ENCODE assay signal across 8 mouse cellular contexts in the genomic region with DNA sequence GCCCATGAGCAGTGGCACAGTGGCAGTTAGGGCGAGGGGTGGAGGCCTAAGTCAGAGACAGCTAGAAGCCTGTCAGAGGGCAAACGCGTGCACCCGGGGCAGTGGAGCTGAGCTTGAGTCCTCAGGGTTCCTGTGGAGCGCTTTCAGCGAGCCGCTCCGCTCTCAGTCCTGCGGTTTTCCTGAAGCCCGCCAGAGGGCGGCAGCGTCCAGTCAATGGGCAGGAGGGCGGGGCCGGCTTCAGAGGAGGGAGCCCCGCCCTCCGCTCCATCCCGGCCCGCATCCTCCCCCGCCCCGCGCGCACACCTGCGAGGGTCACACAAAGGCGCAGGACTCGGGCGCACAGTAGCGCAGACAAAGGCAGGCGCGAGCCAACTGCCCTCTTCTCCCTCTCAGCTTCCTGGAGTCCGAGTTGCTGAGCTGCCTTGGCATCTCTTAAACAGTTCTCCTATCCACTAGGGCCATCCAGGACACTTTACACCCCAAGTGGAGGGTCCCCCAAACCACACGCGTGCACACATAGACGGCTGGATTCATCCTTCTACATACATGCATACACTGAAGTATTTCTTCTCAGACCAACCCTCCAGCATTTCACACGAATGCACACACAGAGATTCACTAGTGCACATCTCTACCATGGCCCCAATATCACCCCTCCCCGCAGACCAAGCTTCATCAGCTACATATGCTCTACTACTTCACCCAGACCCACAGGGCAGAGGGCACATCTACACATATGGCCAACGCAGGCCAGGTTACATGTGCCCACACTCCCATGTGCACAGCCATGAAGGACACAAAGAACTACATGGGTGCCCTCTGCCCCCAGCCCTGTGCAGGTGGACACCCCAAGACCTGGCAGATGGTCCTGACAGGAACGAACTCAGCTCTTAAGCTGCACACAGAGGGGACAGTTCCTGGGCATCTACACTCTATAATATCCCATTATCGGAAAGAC. TPM values are rescaled to one million over a fixed set of nuclear protein-coding genes. Genes with fewer than 3 reads are reported as not detected.
A peak's percentile ranks its signal among the peaks of the same experiment; 100 is the strongest.
DNase-seq lines count a peak whose midpoint lies in the region; ATAC-seq and TF ChIP-seq lines count a peak whose summit lies in the region.

No protein-coding gene starts in this region.

- H3K4me1 ChIP-seq in E14TG2a.4 (replicated peaks; ENCODE audit: low read depth, low read length), result peaks cover 31% of the 10 kb centered on the region
- peaks cover 25% of the 10 kb centered on the region for H3K4me1 ChIP-seq in forebrain, embryonic 12.5 days
- H3K4me1 ChIP-seq in liver, postnatal 0 days (ENCODE audit: insufficient read depth), result peaks cover 9% of the 10 kb centered on the region; the same call in 1 of the 2 replicates
- H3K4me1 ChIP-seq in neural tube, embryonic 14.5 days (ENCODE audit: control insufficient read depth, insufficient read depth, low read length), result peaks cover 10% of the 10 kb centered on the region; the same call in 1 of the 2 replicates
- H3K4me1 ChIP-seq in testis, adult 2 months (ENCODE audit: control insufficient read depth, insufficient read depth, low read length), result peaks cover 16% of the 10 kb centered on the region

- peak overlapping the region; percentile 78 for H3K27ac ChIP-seq in forebrain, embryonic 12.5 days
- no peak overlapping the region for H3K27ac ChIP-seq in liver, postnatal 0 days (ENCODE audit: low read depth)
- peak overlapping the region; percentile 72 for H3K27ac ChIP-seq in neural tube, embryonic 14.5 days (ENCODE audit: low read depth, low read length)
- H3K27ac ChIP-seq in testis, adult 2 months (ENCODE audit: control insufficient read depth, insufficient read depth, low read depth, low read length), result no peak overlapping the region

- peak overlapping the region; percentile 66 for H3K4me3 ChIP-seq in E14TG2a.4 (replicated peaks; ENCODE audit: low read length)
- peak overlapping the region; percentile 30 for H3K4me3 ChIP-seq in forebrain, embryonic 12.5 days (replicated peaks)
- H3K4me3 ChIP-seq in liver, postnatal 0 days (ENCODE audit: low read depth, low read length), result no peak overlapping the region
- peak overlapping the region; percentile 19; the same call in 1 of the 2 replicates for H3K4me3 ChIP-seq in neural tube, embryonic 14.5 days (ENCODE audit: low read depth, low read length)
- H3K4me3 ChIP-seq in testis, adult 2 months (ENCODE audit: control insufficient read depth, low read depth, low read length), result no peak overlapping the region

- TF ChIP-seq CTCF in E14TG2a.4 (conservative IDR thresholded peaks at IDR 0.05; ENCODE audit: low read length), result peak; percentile 53
- TF ChIP-seq CTCF in liver, postnatal 0 days (IDR thresholded peaks at IDR 0.05; ENCODE audit: low read depth), result peak; percentile 94
- peak; percentile 78 for TF ChIP-seq CTCF in testis, adult 2 months (IDR thresholded peaks at IDR 0.05; ENCODE audit: control insufficient read depth, insufficient read depth, insufficient replicate concordance, low read depth, low read length)

- H3K9me3 ChIP-seq in E14TG2a.4 (ENCODE audit: low read length), result peaks cover 5% of the 10 kb centered on the region
- H3K9me3 ChIP-seq in forebrain, embryonic 12.5 days, result no peaks in the 10 kb centered on the region
- no peaks in the 10 kb centered on the region for H3K9me3 ChIP-seq in liver, postnatal 0 days (ENCODE audit: low read length)
- no peaks in the 10 kb centered on the region for H3K9me3 ChIP-seq in neural tube, embryonic 14.5 days (ENCODE audit: control insufficient read depth, low read length)

- peak; percentile 81 for ATAC-seq in forebrain, embryonic 12.5 days (ENCODE audit: low FRiP score)
- peak; percentile 74 for ATAC-seq in liver, postnatal 0 days
- peak; percentile 73 for ATAC-seq in neural tube, embryonic 14.5 days (ENCODE audit: low read depth)

- DNase-seq in c-Kit-positive CD71-positive TER-119-negative erythroid progenitor cells, embryonic 14.5 days (ENCODE audit: low read depth), result peak; percentile 54
- DNase-seq in heart, postnatal 10 days, result peak; percentile 83 to 88
- peak; percentile 32 for DNase-seq in large intestine, adult 2 months (ENCODE audit: low read depth, low spot score)
- peak; percentile 86 for DNase-seq in liver, postnatal 0 days

- H3K27me3 ChIP-seq in E14TG2a.4 (ENCODE audit: insufficient read depth, low read length), result peaks cover 74% of the 10 kb centered on the region
- peaks cover 62% of the 10 kb centered on the region for H3K27me3 ChIP-seq in forebrain, embryonic 12.5 days
- peaks cover 43% of the 10 kb centered on the region for H3K27me3 ChIP-seq in liver, postnatal 0 days (ENCODE audit: insufficient read depth, low read length)
- no peaks in the 10 kb centered on the region for H3K27me3 ChIP-seq in neural tube, embryonic 14.5 days (ENCODE audit: control insufficient read depth, insufficient read depth, low read length)
- no peaks in the 10 kb centered on the region for H3K27me3 ChIP-seq in testis, adult 2 months (ENCODE audit: control insufficient read depth, insufficient read depth, low read length)

- intact Hi-C loops in heart, postnatal 10 days (cut with DNase I), result loop anchor here (1.0 to 10.0 kb wide), 5 partner anchors 54 to 271 kb away; partner anchors contain the start of genes Gsk3a and Megf8

- peak overlapping the region; percentile 46; the same call in 1 of the 2 replicates for H3K9ac ChIP-seq in forebrain, embryonic 12.5 days
- no peak overlapping the region for H3K9ac ChIP-seq in liver, postnatal 0 days (replicated peaks)
- H3K9ac ChIP-seq in neural tube, embryonic 14.5 days (replicated peaks; ENCODE audit: low read depth, low read length), result peak overlapping the region; percentile 46; the same call in 1 of the 2 replicates

- TF ChIP-seq EP300 in liver, postnatal 0 days (IDR thresholded peaks at IDR 0.05; ENCODE audit: low read depth), result no peak

- peak overlapping the region; percentile 61 for H3K4me2 ChIP-seq in forebrain, embryonic 12.5 days
- peak overlapping the region; percentile 68 for H3K4me2 ChIP-seq in liver, postnatal 0 days (ENCODE audit: low read depth, low read length)
- H3K4me2 ChIP-seq in neural tube, embryonic 14.5 days (ENCODE audit: low read depth, low read length), result peak overlapping the region; percentile 52

- no peaks in the 10 kb centered on the region for H3K36me3 ChIP-seq in E14TG2a.4 (ENCODE audit: insufficient read depth, low read length)
- no peaks in the 10 kb centered on the region; the same call in 1 of the 2 replicates for H3K36me3 ChIP-seq in forebrain, embryonic 12.5 days (replicated peaks)
- no peaks in the 10 kb centered on the region for H3K36me3 ChIP-seq in liver, postnatal 0 days (replicated peaks; ENCODE audit: insufficient read depth, low read length)
- H3K36me3 ChIP-seq in neural tube, embryonic 14.5 days (ENCODE audit: control insufficient read depth, insufficient read depth, low read length), result no peaks in the 10 kb centered on the region
- no peaks in the 10 kb centered on the region for H3K36me3 ChIP-seq in testis, adult 2 months (ENCODE audit: control insufficient read depth, insufficient read depth, low read length)

- 7% methylated on average over 37 of the region's 38 CpGs for WGBS in forebrain, embryonic 12.5 days
- WGBS in large intestine, adult 2 months, result 10% methylated on average over 38 of the region's 38 CpGs
- 8% methylated on average over 33 of the region's 38 CpGs for WGBS in liver, postnatal 0 days (ENCODE audit: insufficient replicate concordance)
- 6% methylated on average over 38 of the region's 38 CpGs for WGBS in neural tube, embryonic 14.5 days

- TF ChIP-seq POLR2A in testis, adult 2 months (IDR thresholded peaks at IDR 0.05; ENCODE audit: control insufficient read depth, low read depth, low read length), result 0 out of 2 replicates have a peak, but pooled peaks have one; percentile 7

RNA-seq across cellular contexts. Expression of gene Pou2f2, which starts 46.2 kb away (rescaled TPM):
- polyA plus RNA-seq in forebrain, embryonic 12.5 days (2016; fragmentation: Nextera tagmentation; extraction: Ambion mirVana), result 22.3 and 28.6 TPM in 2 replicates
- total RNA-seq in heart, postnatal 10 days (2021), result under 1 TPM; 0.19 to 0.50 TPM
- 2.6 and 3.9 TPM in 2 replicates for polyA plus RNA-seq in large intestine, adult 2 months (2012; rRNA removed)
- 2.0 and 2.9 TPM in 2 replicates for polyA plus RNA-seq in liver, postnatal 0 days (2015; fragmentation: Nextera tagmentation; extraction: Ambion mirVana)
- polyA plus RNA-seq in neural tube, embryonic 14.5 days (2014; fragmentation: Nextera tagmentation; extraction: Ambion mirVana), result 27.5 and 33.6 TPM in 2 replicates
- polyA plus RNA-seq in testis, adult 2 months (2012; rRNA removed), result 8.3 TPM in 2 replicates

Comparison
In these comparisons a context has a peak if more than half of its experiments do, and no peak if none do; other contexts are left out.
1. H3K4me3 ChIP-seq: peak in E14TG2a.4 (single experiment), forebrain, embryonic 12.5 days (single experiment) and neural tube, embryonic 14.5 days (single experiment); none in liver, postnatal 0 days (single experiment) and testis, adult 2 months (single experiment).
2. DNase-seq: peak in every context shown above with its lines; median percentile 86 in liver, postnatal 0 days; 86 in heart, postnatal 10 days; 54 in c-Kit-positive CD71-positive TER-119-negative erythroid progenitor cells, embryonic 14.5 days; 32 in large intestine, adult 2 months.
3. H3K27ac ChIP-seq: peak in forebrain, embryonic 12.5 days (single experiment) and neural tube, embryonic 14.5 days (single experiment); none in liver, postnatal 0 days (single experiment) and testis, adult 2 months (single experiment).
4. Peak in every context shown above with its lines, with median percentiles within 50 percentile points of each other: CTCF ChIP-seq, ATAC-seq and H3K4me2 ChIP-seq.